Mouse (Mus musculus) heart, postnatal 14 days (tissue): Measurements from ENCODE around the gene Sf3b3. TPM values are rescaled to one million over a fixed set of nuclear protein-coding genes. Genes with fewer than 3 reads are reported as not detected.
"Not testable (repeated sequence)": the region's sequence is repeated elsewhere in the genome, so short reads cannot be mapped to it uniquely, and the experiment has no call there.

Source experiments
- DNase-seq, 2 experiments: peaks; one replicate each; pipeline ENCODE4 v3.0.0; 2021 to 2022
- intact Hi-C: fragments of 180-260 bp; cut with DNase I; formaldehyde crosslinking; loops from one replicate; pipeline ENCODE4 v1.15.1; 2025
- long read RNA-seq, 2 experiments: library from polyadenylated mRNA; stranded (forward); transcript quantifications; one replicate each; pipeline ENCODE4 v2.0.0; 2021
- total RNA-seq, 2 experiments: library from RNA; stranded (reverse); gene quantifications; 2 replicates each; pipeline ENCODE4 v1.2.3; 2021

The Sf3b3 gene
- 10 to 100 TPM; 42.6 to 49.2 TPM for total RNA-seq
- long read RNA-seq, experiment 1, full-length matches to known transcripts = 80 of 110 reads
- long read RNA-seq, experiment 1, partial matches to known transcripts = 11 of 110 reads
- long read RNA-seq, experiment 1, other reads (novel, unspliced or antisense) = 19 of 110 reads
- long read RNA-seq, experiment 2, full-length matches to known transcripts = 77 of 93 reads
- long read RNA-seq, experiment 2, partial matches to known transcripts = 3 of 93 reads
- long read RNA-seq, experiment 2, other reads (novel, unspliced or antisense) = 13 of 93 reads

DNA sequence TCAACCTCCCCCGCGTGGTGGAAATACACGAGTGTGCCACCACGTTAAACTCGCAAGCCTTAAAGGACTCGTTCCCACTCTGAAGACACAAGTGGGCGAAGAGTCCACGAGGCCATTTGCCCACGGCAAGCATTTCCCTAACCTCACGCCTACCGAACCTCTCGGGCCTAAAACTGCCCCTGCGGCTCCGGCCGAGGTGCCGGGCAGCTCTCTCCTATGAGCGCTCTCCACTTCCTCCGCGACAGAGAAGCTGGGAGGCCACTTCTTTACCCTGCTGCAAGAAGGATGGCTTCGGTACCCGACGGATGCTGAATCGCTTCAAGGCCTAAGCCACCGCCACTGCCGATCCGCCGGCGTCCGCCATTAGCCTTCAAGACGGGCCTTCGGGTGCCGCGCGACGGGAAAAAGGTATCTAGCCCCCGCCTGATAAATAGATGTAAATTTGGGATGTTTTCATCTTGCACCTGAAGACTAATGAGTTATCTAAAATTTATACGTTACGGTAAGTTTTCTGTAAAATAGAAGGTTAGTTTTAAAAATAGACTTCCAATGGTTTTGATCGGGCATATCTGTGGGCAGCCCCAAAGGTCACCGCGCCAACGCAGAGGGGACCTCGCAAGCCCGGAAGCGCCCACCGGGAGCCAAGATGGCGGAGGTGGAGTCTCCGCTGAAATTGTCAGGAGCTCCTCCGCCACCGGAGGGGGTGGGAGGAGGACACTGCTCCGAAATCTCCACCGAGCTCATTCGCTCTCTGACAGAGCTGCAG is at the start of gene Sf3b3, which contains the start of gene Cog4:
TSS of gene Sf3b3 (minus strand) at position 383 of the 766 bp plus-strand sequence.
TSS of gene Cog4 (plus strand) at position 196 of the 766 bp plus-strand sequence.
- intact Hi-C loops = no loop called here
- peak; percentile 85 to 90 for DNase-seq

DNA sequence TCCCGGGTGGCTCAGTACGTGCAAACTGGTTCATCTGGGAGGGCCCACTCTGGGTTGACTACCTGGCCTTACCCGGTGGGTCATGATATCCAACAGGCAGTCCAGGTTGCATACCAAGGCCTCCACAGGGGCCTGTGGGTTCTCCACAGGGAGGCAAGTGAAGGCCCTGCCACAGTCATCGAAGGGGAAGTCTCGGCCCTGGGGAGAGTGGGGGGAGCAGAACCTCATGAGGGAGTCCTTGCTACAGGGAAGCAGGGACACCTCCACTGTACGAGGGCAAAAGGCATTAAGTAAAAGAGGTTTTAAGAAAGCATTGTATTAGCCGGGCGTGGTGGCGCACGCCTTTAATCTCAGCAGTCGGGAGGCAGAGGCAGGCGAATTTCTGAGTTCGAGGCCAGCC is 49.2 kb upstream of the Sf3b3 start:
- no peak for DNase-seq
- intact Hi-C loops = no loop called here

DNA sequence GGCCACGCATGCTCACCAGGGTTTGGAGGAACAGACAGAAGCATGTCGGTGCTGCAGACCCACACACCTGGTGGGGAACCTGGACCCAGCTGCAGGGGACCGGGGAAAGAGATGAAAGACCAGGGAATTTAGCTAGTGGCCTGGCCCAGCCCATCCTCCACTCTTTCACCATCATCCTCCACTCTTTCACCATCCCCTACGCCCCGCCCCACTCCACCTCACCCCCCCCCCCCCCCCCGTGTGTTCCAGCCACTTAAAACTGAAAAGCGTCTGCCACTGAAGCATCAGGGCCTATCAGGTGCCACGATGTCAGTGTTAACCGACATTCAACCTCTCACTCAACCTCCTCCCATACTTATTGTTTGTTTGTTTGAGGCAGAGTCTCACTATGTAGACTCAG is 48.7 kb upstream of the Sf3b3 start:
- no peak for DNase-seq
- intact Hi-C loops = no loop called here

DNA sequence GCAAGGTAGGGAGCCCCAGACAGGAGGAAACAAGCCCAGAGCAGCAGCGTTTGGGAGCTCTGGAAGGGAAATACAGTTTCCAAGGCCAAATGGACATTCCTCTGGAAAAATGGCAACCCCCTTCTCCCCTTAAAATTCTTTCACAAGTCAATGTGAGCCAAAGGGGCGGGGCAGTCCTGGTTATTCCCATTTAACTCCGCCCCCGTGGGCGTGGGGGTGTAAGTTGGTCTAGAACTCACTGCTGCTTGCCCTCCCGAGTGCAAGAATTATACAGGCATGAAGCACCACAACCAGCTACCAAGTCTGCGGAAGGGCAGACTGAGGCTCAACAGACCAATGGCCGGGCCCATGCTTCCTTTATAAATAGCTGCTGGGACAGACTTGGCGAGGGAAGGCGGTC is 48.3 kb upstream of the Sf3b3 start:
- intact Hi-C loops = no loop called here

DNA sequence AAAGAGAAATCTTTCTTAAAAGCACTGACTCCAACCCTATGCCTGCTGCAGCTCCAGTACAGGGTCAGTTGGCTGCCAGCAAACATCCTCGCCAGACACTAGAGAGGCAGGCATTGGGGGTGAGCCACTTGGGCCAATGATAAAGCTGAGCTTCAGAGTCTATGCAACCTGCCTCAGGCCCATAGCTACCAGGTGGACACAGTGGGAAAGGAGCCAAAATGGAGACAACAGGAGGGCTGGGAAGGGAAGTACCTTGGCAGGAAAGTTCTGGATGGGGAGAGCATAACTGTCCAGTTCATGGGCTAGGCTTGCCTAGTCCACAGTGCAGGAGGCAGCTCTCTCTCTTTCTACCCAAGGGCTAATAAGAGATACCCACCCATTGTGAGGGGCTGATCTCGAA is 46.3 kb upstream of the Sf3b3 start:
- intact Hi-C loops = no loop called here
- DNase-seq = no peak

More for the DNA sequence above, 48.3 kb upstream of the Sf3b3 start:
- DNase-seq = no peak

DNA sequence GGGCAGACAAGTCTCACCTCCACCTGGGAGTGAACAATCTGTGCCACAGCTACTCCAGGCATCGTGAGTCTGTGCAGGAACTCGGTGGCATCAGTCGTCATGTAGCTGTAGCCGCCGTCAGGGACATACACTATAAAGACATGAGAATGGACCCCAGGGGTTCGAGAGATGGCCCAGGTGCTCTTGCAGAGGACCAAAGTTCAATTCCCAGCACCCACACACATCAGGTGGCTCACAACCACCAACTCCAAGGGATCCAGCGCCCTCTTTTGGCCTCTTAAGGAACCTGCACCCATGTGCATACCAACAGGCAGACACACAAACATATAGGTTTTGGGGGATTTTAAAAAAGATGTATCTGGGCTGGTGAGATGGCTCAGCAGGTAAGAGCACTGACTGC is 45.5 kb upstream of the Sf3b3 start:
- intact Hi-C loops = no loop called here
- no peak for DNase-seq

DNA sequence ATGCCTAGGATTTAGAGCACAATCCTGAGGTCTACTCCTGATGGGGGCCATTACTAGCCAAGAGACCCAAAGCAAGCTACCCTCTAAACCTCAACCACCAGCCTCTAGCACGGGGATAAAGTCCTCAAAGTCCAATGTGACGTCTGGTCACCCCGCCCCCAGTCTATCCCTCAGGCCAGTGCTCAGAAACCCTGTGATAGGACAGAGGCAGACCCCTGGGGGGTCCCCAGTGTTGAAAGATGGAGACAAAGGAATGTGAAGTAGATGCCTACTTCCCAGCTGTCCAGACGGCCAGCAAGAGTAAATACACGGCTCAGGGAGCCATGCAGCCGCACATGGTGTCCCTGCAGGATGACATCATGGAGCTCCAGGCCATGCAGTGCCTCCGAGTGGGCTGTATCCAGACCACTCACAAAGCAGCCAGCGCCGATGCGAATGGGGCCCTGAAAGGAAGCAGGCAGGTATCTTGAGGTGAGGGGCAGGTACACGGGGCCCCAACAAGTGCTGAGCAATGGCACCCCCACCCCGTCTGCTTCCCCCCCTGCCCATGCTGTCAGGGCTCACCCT is 43.4 kb upstream of the Sf3b3 start:
- DNase-seq = no peak

DNA sequence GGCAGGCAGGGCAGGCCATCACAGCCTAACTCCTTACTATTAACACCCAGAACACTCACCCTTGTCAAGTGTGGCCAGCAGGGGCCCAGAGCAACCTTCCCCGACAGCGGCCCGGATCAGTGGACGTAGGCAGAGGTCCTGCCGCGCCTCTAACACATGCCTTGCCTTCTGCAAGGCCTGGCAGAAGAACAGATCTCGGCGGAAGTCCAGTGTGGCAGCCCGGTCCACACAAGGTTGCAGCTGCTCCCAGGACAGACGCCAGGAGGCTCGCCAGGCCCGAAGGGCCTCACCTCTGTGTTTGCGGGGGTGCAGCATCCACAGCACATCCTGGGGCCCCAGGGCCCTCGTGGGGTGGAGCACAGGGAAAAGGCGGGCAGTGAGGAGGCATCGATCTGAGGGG is 42.3 kb upstream of the Sf3b3 start:
- DNase-seq = no peak
- intact Hi-C loops = no loop called here

More for the DNA sequence above, 43.4 kb upstream of the Sf3b3 start:
- intact Hi-C loops = no loop called here

DNA sequence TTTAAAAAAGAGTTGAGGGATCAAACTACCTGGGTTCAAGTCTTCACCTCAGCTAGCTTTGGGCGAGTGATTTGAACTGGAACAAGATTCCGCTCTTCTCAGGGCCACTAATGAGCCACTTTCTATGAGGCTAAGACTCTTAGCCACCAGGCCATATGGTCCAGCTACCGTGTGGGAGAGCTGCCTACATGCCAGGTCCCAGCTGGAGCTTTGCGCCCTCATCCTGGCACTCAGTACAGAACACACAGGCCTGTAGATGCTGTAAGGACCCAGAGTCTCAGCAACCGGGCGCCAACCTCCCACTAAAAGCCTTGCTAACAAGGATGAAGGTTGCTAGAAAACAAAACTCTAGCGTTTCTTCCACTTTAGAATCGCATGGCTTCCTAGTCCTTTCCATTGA is 41.9 kb upstream of the Sf3b3 start:
- intact Hi-C loops = no loop called here
- no peak for DNase-seq

DNA sequence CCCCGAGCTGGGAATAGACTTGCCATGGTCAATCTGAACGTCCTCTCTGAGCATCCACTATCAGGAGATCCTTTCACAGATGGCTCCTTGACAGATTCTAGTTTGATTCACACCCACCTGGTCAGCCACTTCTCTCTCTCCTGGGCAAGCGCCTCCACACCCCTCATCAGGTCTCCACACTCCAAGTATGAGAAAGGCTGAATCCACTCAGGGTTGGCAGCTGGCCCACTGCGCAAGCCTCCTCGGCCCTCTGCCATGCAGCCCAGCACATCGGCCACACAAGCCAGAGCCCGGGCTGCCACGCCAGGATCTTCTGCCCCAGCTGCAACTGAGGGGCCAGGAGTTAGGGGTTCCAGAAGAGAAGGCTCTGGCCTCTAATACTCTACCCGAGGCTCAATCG is 41.0 kb upstream of the Sf3b3 start:
- intact Hi-C loops = no loop called here
- DNase-seq = no peak

DNA sequence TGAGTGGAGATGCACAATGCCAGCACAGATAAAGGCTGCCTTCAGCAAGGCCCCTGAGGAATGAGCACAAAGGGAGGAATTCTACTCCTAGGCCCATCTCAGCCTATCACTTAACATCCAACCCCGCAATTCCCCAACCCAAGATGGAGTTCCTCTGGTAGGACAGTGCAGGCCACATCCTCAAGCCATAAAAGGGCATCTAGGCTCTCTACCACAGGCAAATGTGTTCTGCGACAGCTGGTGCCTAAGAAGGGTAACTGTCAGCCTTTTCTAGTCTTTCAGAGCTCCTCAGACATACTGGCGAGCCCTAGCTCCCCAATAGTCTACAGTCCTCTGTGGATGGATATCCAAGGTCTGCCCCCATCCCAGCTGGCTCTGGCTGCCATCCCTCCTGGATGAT is 40.0 kb upstream of the Sf3b3 start:
- intact Hi-C loops = no loop called here
- DNase-seq = no peak

DNA sequence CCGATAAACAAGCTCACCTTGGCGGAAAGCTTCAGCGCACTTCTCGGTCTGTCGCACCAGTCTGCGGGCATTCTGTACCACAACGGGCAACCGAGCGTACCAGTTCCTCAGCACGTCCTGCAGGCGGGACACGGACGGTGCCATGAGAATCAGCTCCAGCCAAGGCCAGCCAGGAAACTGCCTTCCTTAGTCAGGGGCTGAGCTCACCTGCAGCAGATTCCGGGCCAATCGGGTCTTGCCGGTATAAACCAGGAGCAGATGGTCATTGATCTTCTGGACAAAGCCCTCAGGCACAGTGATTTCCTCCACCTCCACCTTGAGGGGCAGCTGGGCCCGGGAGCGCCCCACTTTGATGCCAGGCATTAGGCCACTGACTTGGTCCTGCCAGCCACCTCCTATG is 37.2 kb upstream of the Sf3b3 start:
- intact Hi-C loops = no loop called here
- DNase-seq = no peak

DNA sequence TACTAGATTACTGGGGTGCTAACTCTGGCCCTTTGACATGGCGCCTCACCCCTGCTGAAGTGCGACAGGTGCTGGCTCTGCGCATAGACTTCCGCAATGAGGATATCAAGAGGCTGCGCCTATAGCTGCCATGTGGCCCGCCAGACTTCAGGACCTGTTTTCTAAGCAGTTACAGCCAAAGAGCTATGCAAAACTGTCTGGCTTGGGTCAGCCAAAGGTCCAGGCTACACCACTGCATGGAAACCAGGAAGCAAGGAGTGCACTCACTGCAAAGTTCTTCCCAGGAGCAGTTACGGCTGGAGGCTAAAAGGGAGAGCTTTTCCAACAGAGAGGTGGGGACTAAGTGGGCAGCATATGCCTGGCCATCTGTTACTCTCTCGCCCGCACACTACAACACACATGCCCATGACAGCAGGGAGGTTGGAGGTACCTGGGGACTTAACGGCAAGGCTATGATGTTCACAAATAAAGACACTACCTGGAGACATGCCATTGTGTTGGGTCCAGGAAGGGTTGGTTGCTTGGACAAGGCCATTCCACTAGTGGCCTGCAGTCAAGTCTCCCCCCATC is 35.2 kb upstream of the Sf3b3 start:
- intact Hi-C loops = no loop called here

DNA sequence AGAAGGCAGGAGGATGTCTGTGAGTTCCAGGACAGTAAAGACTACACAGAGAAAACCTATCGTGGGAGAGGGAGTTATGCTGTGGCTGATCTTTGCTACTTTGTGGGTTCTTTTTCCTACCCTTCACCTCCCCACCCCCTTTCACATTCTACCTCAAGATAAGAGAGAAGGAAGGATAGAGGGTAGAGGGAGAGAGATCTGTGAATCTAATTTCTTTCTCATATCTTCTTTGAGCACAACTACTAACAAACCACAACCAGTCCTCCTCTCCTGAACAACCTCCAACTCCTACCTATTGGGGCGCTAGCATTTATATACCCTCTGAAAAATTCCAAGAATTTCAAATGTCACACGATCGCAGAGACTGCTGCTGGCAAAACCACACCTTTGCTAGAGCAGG is 31.3 kb upstream of the Sf3b3 start:
- intact Hi-C loops = no loop called here
- DNase-seq = no peak

More for the DNA sequence above, 35.2 kb upstream of the Sf3b3 start:
- DNase-seq = no peak

DNA sequence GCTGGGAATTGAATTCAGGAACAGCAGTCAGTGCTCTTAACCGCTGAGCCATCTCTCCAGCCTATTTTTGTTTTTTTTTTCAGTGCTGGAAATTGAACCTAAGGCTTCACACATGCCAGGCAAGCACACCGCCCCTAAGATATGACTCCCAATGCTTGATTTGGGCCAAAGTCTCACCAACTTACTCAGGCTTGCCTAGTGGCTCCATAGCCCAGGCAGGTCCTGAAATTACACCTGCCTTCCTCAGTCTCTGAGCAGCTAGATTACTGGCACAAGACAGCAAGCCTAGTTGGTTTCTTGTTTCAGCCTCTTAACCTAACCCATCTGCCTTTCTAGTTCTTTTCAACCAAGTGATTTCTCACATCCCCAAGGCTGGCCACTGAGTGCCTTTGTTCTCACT is 23.9 kb upstream of the Sf3b3 start:
- intact Hi-C loops = no loop called here
- no peak for DNase-seq

DNA sequence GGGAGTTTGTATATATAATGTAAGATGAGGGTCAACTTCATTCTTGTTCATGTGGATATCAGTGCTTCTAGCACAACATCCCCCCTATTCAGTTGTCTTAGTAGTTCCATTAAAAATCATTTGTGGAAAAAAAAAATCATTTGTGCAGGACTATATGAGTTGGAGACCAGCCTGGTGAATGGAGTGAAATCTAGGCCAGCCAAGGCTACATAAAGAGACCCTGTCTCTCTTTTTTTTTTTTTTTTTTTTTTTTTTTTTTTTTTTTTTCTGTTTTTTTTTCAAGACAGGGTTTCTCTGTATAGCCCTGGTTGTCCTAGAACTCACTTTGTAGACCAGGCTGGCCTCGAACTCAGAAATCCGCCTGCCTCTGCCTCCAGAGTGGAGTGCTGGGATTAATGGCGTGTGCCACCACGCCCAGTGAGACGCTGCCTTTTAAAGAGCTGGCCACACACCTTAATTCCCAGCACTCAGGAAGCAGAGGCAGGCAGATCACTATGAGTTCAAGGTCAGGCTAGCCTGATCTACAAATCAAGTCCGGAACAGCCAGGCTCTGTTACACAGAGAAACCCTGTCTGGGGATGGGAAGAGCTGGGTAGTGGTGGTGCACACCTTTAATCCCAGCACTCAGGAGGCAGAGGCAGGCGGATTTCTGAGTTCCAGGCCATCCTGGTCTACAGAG is 14.9 kb upstream of the Sf3b3 start:
- intact Hi-C loops = loop anchor here (5.0 kb wide), 1 partner anchor 121 kb away; no protein-coding TSS in a partner anchor
- not testable (repeated sequence) for DNase-seq

DNA sequence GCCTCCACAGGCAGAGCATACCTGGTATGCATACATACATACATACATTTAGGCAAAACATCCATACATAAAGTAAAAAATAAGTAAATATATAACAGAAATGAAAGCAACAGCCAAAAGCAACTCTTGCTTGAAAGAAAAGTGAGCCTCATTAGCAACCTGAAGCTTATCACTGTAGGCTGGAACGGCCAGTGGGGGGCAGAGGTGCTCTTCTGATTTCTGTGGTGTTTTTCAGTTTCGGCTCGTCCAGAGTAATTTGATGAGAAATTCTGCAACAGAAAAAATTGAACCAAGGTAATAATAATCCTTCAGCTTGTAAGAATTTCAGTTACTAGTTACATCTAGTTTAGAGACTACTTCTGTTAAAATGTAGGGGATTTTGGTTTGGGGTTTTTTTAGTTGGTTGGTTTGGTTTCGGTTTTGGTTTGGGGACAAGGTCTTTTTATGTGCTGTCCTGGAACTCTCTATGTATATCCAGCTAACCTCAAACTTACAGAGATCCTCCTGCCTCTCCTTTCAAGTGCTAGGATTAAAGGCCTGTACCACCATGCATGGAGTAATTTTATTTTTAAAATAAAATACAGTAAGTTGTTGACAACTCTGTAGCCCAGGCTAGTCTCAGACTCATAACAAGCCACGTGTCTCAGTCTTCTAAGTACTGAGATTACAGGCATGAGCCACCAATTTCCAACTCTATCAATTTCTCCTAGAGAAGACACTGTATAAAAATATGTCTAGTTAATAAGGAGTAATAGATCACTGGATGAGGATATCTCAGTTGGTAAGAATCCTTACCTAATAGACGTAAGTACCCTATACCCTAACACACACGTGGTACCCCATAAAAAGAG is 13.3 kb upstream of the Sf3b3 start:
- intact Hi-C loops = loop anchor here (5.0 kb wide), 1 partner anchor 122 kb away; no protein-coding TSS in a partner anchor

DNA sequence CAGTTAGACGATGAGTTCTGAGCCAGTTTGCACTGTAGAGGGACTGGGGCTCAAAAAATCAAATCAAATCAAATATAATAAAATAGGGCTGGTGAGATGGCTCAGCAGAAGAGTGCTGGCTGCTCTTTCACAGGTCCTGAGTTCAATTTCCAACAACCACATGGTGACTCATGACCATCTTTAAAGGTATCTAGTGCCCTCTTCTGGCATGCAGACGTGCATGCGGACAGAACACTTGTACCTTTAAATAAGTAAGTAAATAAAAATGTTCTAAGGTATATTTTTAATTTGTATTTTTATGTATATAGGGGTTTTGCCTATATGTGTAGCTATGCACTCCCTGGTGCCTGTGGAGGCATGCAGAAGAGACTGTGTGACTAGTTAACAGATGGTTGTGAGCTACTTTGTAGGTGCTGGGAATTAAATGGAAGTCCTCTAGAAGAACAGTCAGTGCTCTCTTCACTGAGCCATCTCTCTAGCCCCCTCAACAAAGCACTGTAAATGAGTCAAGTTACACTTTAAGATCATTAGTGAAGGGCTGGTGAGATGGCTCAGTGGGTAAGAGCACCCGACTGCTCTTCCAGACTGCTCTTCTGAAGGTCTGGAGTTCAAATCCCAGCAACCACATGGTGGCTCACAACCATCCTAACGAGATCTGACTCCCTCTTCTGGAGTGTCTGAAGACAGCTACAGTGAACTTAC is 10.3 kb upstream of the Sf3b3 start:
- no peak for DNase-seq
- intact Hi-C loops = no loop called here

More for the DNA sequence above, 13.3 kb upstream of the Sf3b3 start:
- DNase-seq = no peak

DNA sequence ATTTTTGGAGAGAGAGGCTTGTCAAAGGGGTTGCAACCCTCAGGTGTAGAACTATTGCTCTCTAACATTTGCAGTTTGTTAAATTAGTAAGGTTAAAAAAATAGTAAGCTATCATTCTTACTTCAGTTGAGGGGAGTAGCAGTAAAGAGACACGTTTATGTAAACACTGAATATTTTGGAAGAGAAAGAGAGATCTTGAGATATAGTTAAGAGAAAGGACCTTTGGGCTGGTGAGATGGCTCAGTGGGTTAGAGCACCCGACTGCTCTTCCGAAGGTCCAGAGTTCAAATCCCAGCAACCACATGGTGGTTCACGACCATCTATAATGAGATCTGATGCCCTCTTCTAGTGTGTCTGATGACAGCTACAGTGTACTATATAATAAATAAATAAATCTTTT is 9.5 kb upstream of the Sf3b3 start:
- intact Hi-C loops, DNase-seq: not testable (repeated sequence)
